Mouse (Mus musculus): ENCODE data around the gene Hist1h1b. TPM values are rescaled to one million over a fixed set of nuclear protein-coding genes. Genes with fewer than 3 reads are reported as not detected.
"Not testable (repeated sequence)": the region's sequence is repeated elsewhere in the genome, so short reads cannot be mapped to it uniquely, and the experiment has no call there.

Hist1h1b gene
- polyA plus RNA-seq, 1 experiment from 2014 or later, result 21.2 TPM

GRCm38 (mm10) chr13:21784311-21784710 is 3.9 kb upstream of the Hist1h1b start:
- peak overlapping the region; percentile 50 for H3K4me2 ChIP-seq (ENCODE audit: low read depth, severe bottlenecking)
- H3K9me3 ChIP-seq (ENCODE audit: control insufficient read depth, low read length), result no peaks in the 10 kb centered on the region
- no peaks in the 10 kb centered on the region for H3K27me3 ChIP-seq (ENCODE audit: control insufficient read depth, insufficient read depth, low read length)
- H3K9ac ChIP-seq (ENCODE audit: low read length), result peak overlapping the region; percentile 35
- H3K27ac ChIP-seq (replicated peaks; ENCODE audit: low read depth, low read length), result peak overlapping the region; percentile 89
- H3K4me3 ChIP-seq (ENCODE audit: low read depth, low read length), result no peak overlapping the region
- H3K4me1 ChIP-seq (ENCODE audit: control insufficient read depth, insufficient read depth, low read length), result peaks cover 8% of the 10 kb centered on the region; the same call in 1 of the 2 replicates
- DNase-seq (ENCODE audit: low spot score) (peak; percentile 27), ATAC-seq (ENCODE audit: insufficient number of reproducible peaks, low FRiP score, low TSS enrichment, low read depth) (no peak)
- 27% methylated on average over 6 of the region's 6 CpGs for WGBS
- no peaks in the 10 kb centered on the region for H3K36me3 ChIP-seq (ENCODE audit: control insufficient read depth, insufficient read depth, low read length)

DNA sequence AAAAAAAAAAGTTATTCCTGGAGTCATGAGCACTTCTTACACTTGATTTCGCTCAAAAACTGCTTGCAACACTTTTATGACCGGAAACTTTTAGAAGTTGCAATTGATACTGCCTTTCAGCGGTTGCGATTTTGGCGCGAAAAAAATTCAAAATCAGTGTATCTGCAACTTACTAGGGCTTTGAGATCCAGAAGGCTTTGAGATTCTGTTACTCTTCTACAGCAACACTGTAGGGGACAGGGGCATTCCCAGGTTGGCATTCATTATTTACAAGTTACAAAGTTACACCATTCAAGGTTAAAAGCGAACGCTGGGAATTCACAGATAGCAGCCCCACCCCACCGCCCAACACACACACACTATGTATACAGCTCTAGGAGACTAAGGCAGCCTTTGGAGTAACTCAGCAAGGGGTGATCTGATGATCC is 3.3 kb upstream of the Hist1h1b start:
- Histone ChIP-seq H3K9me3 (ENCODE audit: control insufficient read depth, low read length) (no peaks in the 10 kb centered on the region), H3K4me2 (ENCODE audit: low read depth, severe bottlenecking) (peak overlapping the region; percentile 50), H3K9ac (ENCODE audit: low read length) (peak overlapping the region; percentile 35), H3K4me1 (ENCODE audit: control insufficient read depth, insufficient read depth, low read length) (peaks cover 8% of the 10 kb centered on the region; the same call in 1 of the 2 replicates), H3K27ac (replicated peaks; ENCODE audit: low read depth, low read length) (peak overlapping the region; percentile 89), H3K4me3 (ENCODE audit: low read depth, low read length) (peak overlapping the region; percentile 36), H3K36me3 (ENCODE audit: control insufficient read depth, insufficient read depth, low read length) (no peaks in the 10 kb centered on the region), H3K27me3 (ENCODE audit: control insufficient read depth, insufficient read depth, low read length) (no peaks in the 10 kb centered on the region)
- WGBS, result 3% methylated on average over 9 of the region's 9 CpGs
- no peak for ATAC-seq (ENCODE audit: insufficient number of reproducible peaks, low FRiP score, low TSS enrichment, low read depth)
- peak; percentile 65 for DNase-seq (ENCODE audit: low spot score)

DNA sequence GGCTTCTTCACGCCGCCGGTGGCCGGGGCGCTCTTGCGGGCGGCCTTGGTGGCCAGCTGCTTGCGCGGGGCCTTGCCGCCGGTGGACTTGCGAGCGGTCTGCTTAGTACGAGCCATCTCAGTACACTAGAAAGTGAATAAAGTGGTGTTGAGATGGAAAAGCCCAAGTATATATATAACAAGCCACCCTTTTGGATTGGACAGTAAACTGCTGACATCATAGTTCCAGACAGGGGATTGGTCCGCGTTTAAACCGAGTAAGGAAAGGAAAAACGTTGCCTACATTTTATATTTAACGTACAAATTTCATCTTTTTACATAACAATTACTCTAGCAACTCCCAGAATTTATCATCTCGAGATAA is 2.8 kb upstream of the Hist1h1b start, which contains the start of gene Hist1h3i:
Gene Hist1h3i (minus strand): TSS at position 116 of the 363 bp plus-strand sequence.
- Histone ChIP-seq H3K27ac (replicated peaks; ENCODE audit: low read depth, low read length) (peak within 1 kb of the TSS; percentile 89), H3K4me2 (ENCODE audit: low read depth, severe bottlenecking) (peak within 1 kb of the TSS; percentile 56), H3K4me3 (ENCODE audit: low read depth, low read length) (peak within 1 kb of the TSS; percentile 36), H3K4me1 (ENCODE audit: control insufficient read depth, insufficient read depth, low read length) (peaks cover 8% of the 10 kb centered on the region; the same call in 1 of the 2 replicates), H3K9me3 (ENCODE audit: control insufficient read depth, low read length) (no peaks in the 10 kb centered on the region), H3K27me3 (ENCODE audit: control insufficient read depth, insufficient read depth, low read length) (no peaks in the 10 kb centered on the region), H3K36me3 (ENCODE audit: control insufficient read depth, insufficient read depth, low read length) (no peaks in the 10 kb centered on the region), H3K9ac (ENCODE audit: low read length) (peak within 1 kb of the TSS; percentile 61)
- DNase-seq (ENCODE audit: low spot score) (peak; percentile 50), ATAC-seq (ENCODE audit: insufficient number of reproducible peaks, low FRiP score, low TSS enrichment, low read depth) (peak; percentile 69; the same call in 1 of the 2 replicates)
- WGBS, result under 1% methylated on average over 13 of the region's 20 CpGs

- under 1% methylated on average over 12 of the region's 35 CpGs for WGBS
- not testable (repeated sequence) for H3K9me3 ChIP-seq (ENCODE audit: control insufficient read depth, low read length); H3K4me1 ChIP-seq (ENCODE audit: control insufficient read depth, insufficient read depth, low read length); H3K27me3 ChIP-seq (ENCODE audit: control insufficient read depth, insufficient read depth, low read length); H3K36me3 ChIP-seq (ENCODE audit: control insufficient read depth, insufficient read depth, low read length); ATAC-seq (ENCODE audit: insufficient number of reproducible peaks, low FRiP score, low TSS enrichment, low read depth)
- peak overlapping the region; percentile 61 for H3K9ac ChIP-seq (ENCODE audit: low read length)
- peak; percentile 73 for DNase-seq (ENCODE audit: low spot score)
- H3K27ac ChIP-seq (replicated peaks; ENCODE audit: low read depth, low read length), result peak overlapping the region; percentile 88
- peak overlapping the region; percentile 36 for H3K4me3 ChIP-seq (ENCODE audit: low read depth, low read length)
- H3K4me2 ChIP-seq (ENCODE audit: low read depth, severe bottlenecking), result peak overlapping the region; percentile 56
These were observed 2.2 kb upstream of the Hist1h1b start for GRCm38 (mm10) chr13:21782361-21783254.

- H3K36me3 ChIP-seq (ENCODE audit: control insufficient read depth, insufficient read depth, low read length), result no peaks in the 10 kb centered on the region
- WGBS, result 95% methylated on average over 1 of the region's 1 CpGs
- H3K27me3 ChIP-seq (ENCODE audit: control insufficient read depth, insufficient read depth, low read length), result no peaks in the 10 kb centered on the region
- no peak for DNase-seq (ENCODE audit: low spot score)
- H3K4me3 ChIP-seq (ENCODE audit: low read depth, low read length), result no peak overlapping the region
- no peak overlapping the region for H3K4me2 ChIP-seq (ENCODE audit: low read depth, severe bottlenecking)
- no peaks in the 10 kb centered on the region for H3K9me3 ChIP-seq (ENCODE audit: control insufficient read depth, low read length)
- ATAC-seq (ENCODE audit: insufficient number of reproducible peaks, low FRiP score, low TSS enrichment, low read depth), result no peak
- H3K4me1 ChIP-seq (ENCODE audit: control insufficient read depth, insufficient read depth, low read length), result peaks cover 8% of the 10 kb centered on the region; the same call in 1 of the 2 replicates
- no peak overlapping the region for H3K9ac ChIP-seq (ENCODE audit: low read length)
- no peak overlapping the region for H3K27ac ChIP-seq (replicated peaks; ENCODE audit: low read depth, low read length)
These were observed 1.2 kb upstream of the Hist1h1b start for GRCm38 (mm10) chr13:21781639-21782038.

DNA sequence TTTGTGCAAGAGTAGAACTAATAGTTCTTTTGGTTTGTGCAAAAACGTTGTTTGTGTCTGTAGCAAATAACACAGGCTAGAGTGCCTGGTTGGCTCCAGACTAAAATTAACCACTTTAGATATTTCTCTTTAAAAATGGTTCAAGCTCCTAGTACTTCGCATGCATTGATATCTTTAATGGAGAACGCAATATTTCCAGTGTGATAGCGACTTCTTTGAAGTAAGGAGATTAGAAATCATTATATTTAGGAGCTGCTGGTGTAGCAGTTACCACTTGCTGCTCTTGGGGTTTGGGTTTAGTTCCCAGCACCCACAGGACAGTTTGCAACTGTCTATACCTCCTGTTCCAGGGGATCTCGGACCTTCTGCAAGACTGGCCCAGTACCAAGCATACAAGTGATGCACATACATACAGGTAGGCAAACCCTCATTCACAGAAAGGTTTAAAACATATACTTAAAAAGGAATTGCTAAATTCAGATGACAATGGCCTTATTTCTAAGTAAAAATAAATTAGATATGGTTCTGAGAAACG is 663 bp upstream of the Hist1h1b start:
- Histone ChIP-seq H3K9me3 (ENCODE audit: control insufficient read depth, low read length) (no peaks in the 10 kb centered on the region), H3K9ac (ENCODE audit: low read length) (peak overlapping the region; percentile 45; the same call in 1 of the 2 replicates), H3K4me2 (ENCODE audit: low read depth, severe bottlenecking) (peak overlapping the region; percentile 91), H3K27ac (replicated peaks; ENCODE audit: low read depth, low read length) (peak overlapping the region; percentile 100), H3K27me3 (ENCODE audit: control insufficient read depth, insufficient read depth, low read length) (no peaks in the 10 kb centered on the region), H3K4me1 (ENCODE audit: control insufficient read depth, insufficient read depth, low read length) (peaks cover 8% of the 10 kb centered on the region; the same call in 1 of the 2 replicates), H3K4me3 (ENCODE audit: low read depth, low read length) (no peak overlapping the region), H3K36me3 (ENCODE audit: control insufficient read depth, insufficient read depth, low read length) (no peaks in the 10 kb centered on the region)
- WGBS, result 42% methylated on average over 6 of the region's 6 CpGs
- ATAC-seq (ENCODE audit: insufficient number of reproducible peaks, low FRiP score, low TSS enrichment, low read depth), result no peak
- peak; percentile 41 for DNase-seq (ENCODE audit: low spot score)

- Histone ChIP-seq H3K9me3 (ENCODE audit: control insufficient read depth, low read length) (no peaks in the 10 kb centered on the region), H3K36me3 (ENCODE audit: control insufficient read depth, insufficient read depth, low read length) (no peaks in the 10 kb centered on the region), H3K4me2 (ENCODE audit: low read depth, severe bottlenecking) (peak overlapping the region; percentile 91), H3K9ac (ENCODE audit: low read length) (peak overlapping the region; percentile 97), H3K27me3 (ENCODE audit: control insufficient read depth, insufficient read depth, low read length) (no peaks in the 10 kb centered on the region), H3K4me1 (ENCODE audit: control insufficient read depth, insufficient read depth, low read length) (peaks cover 5% of the 10 kb centered on the region; the same call in 1 of the 2 replicates), H3K4me3 (ENCODE audit: low read depth, low read length) (peak overlapping the region; percentile 73), H3K27ac (replicated peaks; ENCODE audit: low read depth, low read length) (peak overlapping the region; percentile 100)
- DNase-seq (ENCODE audit: low spot score) (peak; percentile 86), ATAC-seq (ENCODE audit: insufficient number of reproducible peaks, low FRiP score, low TSS enrichment, low read depth) (peak; percentile 84)
- 5% methylated on average over 33 of the region's 33 CpGs for WGBS
These were observed 1.3 kb downstream of the Hist1h1b start for GRCm38 (mm10) chr13:21778814-21779766.

Measured in limb, embryonic 11.5 days (tissue).